Mouse (Mus musculus): ENCODE data around the gene Ablim2.

GRCm38 (mm10) chr5:35827075-35827474 lies 69.4 kb downstream of the Ablim2 start:
- TF ChIP-seq POLR2A (IDR thresholded peaks at IDR 0.05; ENCODE audit: low read depth, low read length) (no peak), CTCF (IDR thresholded peaks at IDR 0.05; ENCODE audit: extremely low read depth, insufficient read depth, insufficient read length, insufficient replicate concordance) (no peak)

All from spleen, adult 2 months (tissue).